10 mouse cellular contexts compared by ENCODE assay signal in the genomic region with DNA sequence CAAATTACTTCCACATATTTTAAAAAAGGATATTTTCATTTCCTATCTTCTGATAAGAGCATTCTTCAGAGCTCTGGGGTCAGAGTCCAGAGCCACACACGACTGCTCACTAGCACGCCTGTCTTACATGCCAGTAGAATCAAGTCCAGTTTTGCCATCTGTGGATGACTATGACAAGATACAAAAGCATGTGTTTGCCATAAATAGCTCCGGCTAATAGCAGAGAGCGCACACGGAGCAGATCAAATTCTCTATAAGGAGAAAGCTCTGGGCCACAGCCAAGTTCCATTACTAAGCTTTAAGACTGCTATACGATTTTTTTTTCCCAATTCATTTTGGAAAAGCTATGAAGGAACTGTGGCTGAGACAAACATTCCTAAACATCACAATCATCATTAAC. TPM values are rescaled to one million over a fixed set of nuclear protein-coding genes. Genes with fewer than 3 reads are reported as not detected.
DNase-seq lines count a peak whose midpoint lies in the region; ATAC-seq and TF ChIP-seq lines count a peak whose summit lies in the region.
"Had no signal": no experiment of that assay in that cellular context is flagged by ENCODE, and none has a peak within 500 bp of the region (broad histone marks: within the 10 kb centered on the region; RNA-seq: fewer than 3 reads in every experiment).

No protein-coding gene starts in this region.

- peak overlapping the region; percentile 100 for H3K27ac ChIP-seq in gastrocnemius, adult 2 months
- H3K27ac ChIP-seq in liver, adult 2 months (replicated peaks; ENCODE audit: insufficient read depth, low read depth, low read length) = no peak overlapping the region
- H3K27ac ChIP-seq in liver, embryonic 12.5 days = no peak overlapping the region
- no peak overlapping the region for H3K27ac ChIP-seq in forebrain, postnatal 0 days (ENCODE audit: low read depth, low read length)

- intact Hi-C loops in gastrocnemius, adult 2 months (cut with DNase I) = no loop called here
- intact Hi-C loops in gastrocnemius, postnatal 14 days (cut with DNase I; ENCODE audit: low total_unique reads) = no loop called here

- H3K9me3 ChIP-seq in liver, embryonic 12.5 days (replicated peaks) = no peaks in the 10 kb centered on the region
- H3K9me3 ChIP-seq in forebrain, postnatal 0 days (ENCODE audit: low read length) = no peaks in the 10 kb centered on the region

- ATAC-seq in liver, embryonic 12.5 days = no peak
- no peak for ATAC-seq in forebrain, postnatal 0 days
- no peak for ATAC-seq in megakaryocyte, adult 5-6 weeks (ENCODE audit: poor library complexity, severe bottlenecking)
- ATAC-seq: CD4-positive, CD25-positive, alpha-beta regulatory T cell, adult 4 months had no signal

- H3K79me2 ChIP-seq in liver, adult 2 months (ENCODE audit: control insufficient read depth, insufficient read depth, low read length) = no peaks in the 10 kb centered on the region

- TF ChIP-seq POLR2A in liver, adult 2 months (IDR thresholded peaks at IDR 0.05; ENCODE audit: extremely low read depth, insufficient read depth, low read length) = no peak

- peaks cover 4% of the 10 kb centered on the region; the same call in 1 of the 2 replicates for H3K4me1 ChIP-seq in liver, adult 2 months (ENCODE audit: control insufficient read depth, insufficient read depth, low read length)
- H3K4me1 ChIP-seq in liver, embryonic 12.5 days = peaks cover 26% of the 10 kb centered on the region
- peaks cover 9% of the 10 kb centered on the region for H3K4me1 ChIP-seq in forebrain, postnatal 0 days (ENCODE audit: insufficient read depth)

- DNase-seq in gastrocnemius, adult 2 months = peak; percentile 24
- no peak for DNase-seq in gastrocnemius, postnatal 14 days
- peak; percentile 68 for DNase-seq in liver, adult 2 months (ENCODE audit: extremely low read depth, low read depth, low spot score)
- DNase-seq in forebrain, postnatal 0 days = peak; percentile 44
- peak; percentile 31 for DNase-seq in right cerebral cortex, postnatal 14 days
- DNase-seq in thymus, postnatal 14 days = no peak
- DNase-seq: adrenal gland, postnatal 14 days had no signal

- peak; percentile 15; the same call in 1 of the 2 replicates for TF ChIP-seq CTCF in gastrocnemius, adult 2 months (IDR thresholded peaks at IDR 0.05)
- no peak for TF ChIP-seq CTCF in liver, adult 2 months (IDR thresholded peaks at IDR 0.05; ENCODE audit: low read depth, low read length)
- TF ChIP-seq CTCF in forebrain, postnatal 0 days (IDR thresholded peaks at IDR 0.05; ENCODE audit: low read depth) = no peak

- H3K27me3 ChIP-seq in liver, adult 2 months (ENCODE audit: control insufficient read depth, insufficient read depth, low read length) = no peaks in the 10 kb centered on the region
- H3K27me3 ChIP-seq in liver, embryonic 12.5 days (replicated peaks) = no peaks in the 10 kb centered on the region
- no peaks in the 10 kb centered on the region for H3K27me3 ChIP-seq in forebrain, postnatal 0 days (ENCODE audit: insufficient read depth, low read length)

- H3K9ac ChIP-seq in liver, adult 2 months (ENCODE audit: low read depth, low read length) = no peak overlapping the region
- H3K9ac ChIP-seq in liver, embryonic 12.5 days = no peak overlapping the region
- H3K9ac ChIP-seq in forebrain, postnatal 0 days = peak overlapping the region; percentile 26; the same call in 1 of the 2 replicates

- H3K4me2 ChIP-seq in liver, embryonic 12.5 days = no peak overlapping the region
- peak overlapping the region; percentile 18 for H3K4me2 ChIP-seq in forebrain, postnatal 0 days (ENCODE audit: low read depth)

- H3K4me3 ChIP-seq in gastrocnemius, adult 2 months = peak overlapping the region; percentile 99
- no peak overlapping the region for H3K4me3 ChIP-seq in liver, adult 2 months (ENCODE audit: insufficient read depth, low read depth, low read length)
- no peak overlapping the region for H3K4me3 ChIP-seq in liver, embryonic 12.5 days
- no peak overlapping the region for H3K4me3 ChIP-seq in forebrain, postnatal 0 days (ENCODE audit: low read depth, low read length)

- WGBS in liver, adult 2 months = 35% methylated on average over 6 of the region's 6 CpGs
- 75% methylated on average over 6 of the region's 6 CpGs for WGBS in liver, embryonic 12.5 days (ENCODE audit: insufficient replicate concordance)
- 35% methylated on average over 6 of the region's 6 CpGs for WGBS in forebrain, postnatal 0 days

- peaks cover 15% of the 10 kb centered on the region for H3K36me3 ChIP-seq in liver, adult 2 months (ENCODE audit: control insufficient read depth, insufficient read depth, low read length)
- peaks cover 36% of the 10 kb centered on the region for H3K36me3 ChIP-seq in liver, embryonic 12.5 days
- peaks cover 8% of the 10 kb centered on the region; the same call in 1 of the 2 replicates for H3K36me3 ChIP-seq in forebrain, postnatal 0 days (ENCODE audit: insufficient read depth)

RNA-seq across cellular contexts. Expression of a gene that starts 3.1 kb away (rescaled TPM):
- 100 to 1,000 TPM; 419 to 537 TPM for total RNA-seq in gastrocnemius, adult 2 months (2021)
- 100 to 1,000 TPM; 625 to 714 TPM for total RNA-seq in gastrocnemius, postnatal 14 days (2021)
- total RNA-seq in liver, adult 2 months (2014; rRNA removed) = 56.5 and 64.6 TPM in 2 replicates
- polyA plus RNA-seq in liver, adult 2 months (2012; rRNA removed) = 10.8 and 14.6 TPM in 2 replicates
- 46.1 and 47.7 TPM in 2 replicates for polyA plus RNA-seq in liver, embryonic 12.5 days (2016; fragmentation: Nextera tagmentation; extraction: Ambion mirVana)
- 185 and 217 TPM in 2 replicates for total RNA-seq in forebrain, postnatal 0 days (2014; rRNA removed)
- 253 and 265 TPM in 2 replicates for polyA plus RNA-seq in forebrain, postnatal 0 days (2015; fragmentation: Nextera tagmentation; extraction: Ambion mirVana)
- 22.4 and 27.3 TPM in 2 replicates for total RNA-seq in megakaryocyte, adult 5-6 weeks (2015)
- total RNA-seq in megakaryocyte, adult 5-6 weeks (2017) = 16.3 and 21.4 TPM in 2 replicates

Comparison
In these comparisons a context has a peak if more than half of its experiments do, and no peak if none do; other contexts are left out.
1. DNase-seq: peak in gastrocnemius, adult 2 months (single experiment), liver, adult 2 months (single experiment), forebrain, postnatal 0 days (single experiment) and right cerebral cortex, postnatal 14 days (single experiment); none in gastrocnemius, postnatal 14 days (single experiment) and thymus, postnatal 14 days (single experiment).